Mouse (Mus musculus) NIH3T3 (cell line): Measurements from ENCODE around the gene Dgke.
"Not testable (repeated sequence)": the region's sequence is repeated elsewhere in the genome, so short reads cannot be mapped to it uniquely, and the experiment has no call there.

Experiments used
- DNase-seq: peaks from one replicate; pipeline ENCODE4 v3.0.0-alpha.2; 2012; ENCODE audit warnings: low read depth

Gene Dgke

GRCm38 (mm10) chr11:89066750-89067149 is at the start of gene Dgke:
TSS of gene Dgke (minus strand) at chr11:89066850.
- DNase-seq: no peak

GRCm38 (mm10) chr11:89107180-89107807 is 40.6 kb upstream of the Dgke start:
- peak; percentile 12 for DNase-seq

- peak; percentile 17 for DNase-seq
These were observed 39.2 kb upstream of the Dgke start for GRCm38 (mm10) chr11:89105823-89106222.

GRCm38 (mm10) chr11:89105211-89105610 is 38.6 kb upstream of the Dgke start:
- DNase-seq: no peak

- DNase-seq: no peak
These were observed 36.5 kb upstream of the Dgke start for GRCm38 (mm10) chr11:89103166-89103565.

GRCm38 (mm10) chr11:89100826-89101321 is 34.2 kb upstream of the Dgke start:
- no peak for DNase-seq

GRCm38 (mm10) chr11:89100403-89100802 is 33.8 kb upstream of the Dgke start:
- DNase-seq: peak; percentile 84

GRCm38 (mm10) chr11:89098930-89099329 is 32.3 kb upstream of the Dgke start:
- DNase-seq: no peak

GRCm38 (mm10) chr11:89098083-89098835 is 31.6 kb upstream of the Dgke start:
- no peak for DNase-seq

- not testable (repeated sequence) for DNase-seq
These were observed 30.6 kb upstream of the Dgke start for GRCm38 (mm10) chr11:89097292-89097691.

GRCm38 (mm10) chr11:89095306-89095705 is 28.7 kb upstream of the Dgke start:
- no peak for DNase-seq

GRCm38 (mm10) chr11:89092714-89093113 is 26.1 kb upstream of the Dgke start:
- peak; percentile 34 for DNase-seq

- not testable (repeated sequence) for DNase-seq
These were observed 23.7 kb upstream of the Dgke start for GRCm38 (mm10) chr11:89090359-89090758.

- no peak for DNase-seq
These were observed 22.1 kb upstream of the Dgke start for GRCm38 (mm10) chr11:89088754-89089153.

- no peak for DNase-seq
These were observed 19.7 kb upstream of the Dgke start for GRCm38 (mm10) chr11:89086208-89086809.

GRCm38 (mm10) chr11:89084601-89085000 is 18.0 kb upstream of the Dgke start:
- DNase-seq: peak; percentile 80

- not testable (repeated sequence) for DNase-seq
These were observed 16.0 kb upstream of the Dgke start for GRCm38 (mm10) chr11:89082691-89083090.

GRCm38 (mm10) chr11:89081906-89082305 is 15.3 kb upstream of the Dgke start:
- not testable (repeated sequence) for DNase-seq

GRCm38 (mm10) chr11:89078996-89079680 is 12.5 kb upstream of the Dgke start:
- no peak for DNase-seq

GRCm38 (mm10) chr11:89078305-89078704 is 11.7 kb upstream of the Dgke start:
- DNase-seq: no peak

- no peak for DNase-seq
These were observed 11.0 kb upstream of the Dgke start for GRCm38 (mm10) chr11:89077601-89078000.

- DNase-seq: no peak
These were observed 9.7 kb upstream of the Dgke start for GRCm38 (mm10) chr11:89076370-89076821.
